Mouse (Mus musculus): Measurements from ENCODE around the gene Kif24. TPM values are rescaled to one million over a fixed set of nuclear protein-coding genes. Genes with fewer than 3 reads are reported as not detected.

The Kif24 gene
- polyA plus RNA-seq, 1 experiment = 11.9 TPM

GRCm38 (mm10) chr4:41401167-41401566 lies 63.5 kb downstream of the Kif24 start:
- Histone ChIP-seq H3K4me3 (ENCODE audit: control insufficient read depth, low read depth, low read length) (no peak overlapping the region), H3K27ac (ENCODE audit: control insufficient read depth, insufficient read depth, low read depth, low read length) (no peak overlapping the region), H3K4me1 (ENCODE audit: control insufficient read depth, insufficient read depth, low read length) (no peaks in the 10 kb centered on the region), H3K27me3 (ENCODE audit: control insufficient read depth, insufficient read depth, low read length) (no peaks in the 10 kb centered on the region), H3K36me3 (ENCODE audit: control insufficient read depth, insufficient read depth, low read length) (peaks cover 3% of the 10 kb centered on the region)
- no peak for TF ChIP-seq POLR2A (IDR thresholded peaks at IDR 0.05; ENCODE audit: control insufficient read depth, low read depth, low read length)
- no peak for TF ChIP-seq CTCF (IDR thresholded peaks at IDR 0.05; ENCODE audit: control insufficient read depth, insufficient read depth, insufficient replicate concordance, low read depth, low read length)

- no peak overlapping the region for H3K4me3 ChIP-seq (ENCODE audit: control insufficient read depth, low read depth, low read length)
- no peaks in the 10 kb centered on the region for H3K27me3 ChIP-seq (ENCODE audit: control insufficient read depth, insufficient read depth, low read length)
- no peak for TF ChIP-seq POLR2A (IDR thresholded peaks at IDR 0.05; ENCODE audit: control insufficient read depth, low read depth, low read length)
- no peak for TF ChIP-seq CTCF (IDR thresholded peaks at IDR 0.05; ENCODE audit: control insufficient read depth, insufficient read depth, insufficient replicate concordance, low read depth, low read length)
- peaks cover 3% of the 10 kb centered on the region for H3K36me3 ChIP-seq (ENCODE audit: control insufficient read depth, insufficient read depth, low read length)
- no peak overlapping the region for H3K27ac ChIP-seq (ENCODE audit: control insufficient read depth, insufficient read depth, low read depth, low read length)
- H3K4me1 ChIP-seq (ENCODE audit: control insufficient read depth, insufficient read depth, low read length) = no peaks in the 10 kb centered on the region
These were observed 64.8 kb downstream of the Kif24 start for GRCm38 (mm10) chr4:41399904-41400303.

GRCm38 (mm10) chr4:41398353-41398752 lies 66.3 kb downstream of the Kif24 start:
- Histone ChIP-seq H3K36me3 (ENCODE audit: control insufficient read depth, insufficient read depth, low read length) (peaks cover 3% of the 10 kb centered on the region), H3K27ac (ENCODE audit: control insufficient read depth, insufficient read depth, low read depth, low read length) (no peak overlapping the region), H3K4me1 (ENCODE audit: control insufficient read depth, insufficient read depth, low read length) (no peaks in the 10 kb centered on the region), H3K27me3 (ENCODE audit: control insufficient read depth, insufficient read depth, low read length) (no peaks in the 10 kb centered on the region), H3K4me3 (ENCODE audit: control insufficient read depth, low read depth, low read length) (no peak overlapping the region)
- TF ChIP-seq CTCF (IDR thresholded peaks at IDR 0.05; ENCODE audit: control insufficient read depth, insufficient read depth, insufficient replicate concordance, low read depth, low read length) (no peak), POLR2A (IDR thresholded peaks at IDR 0.05; ENCODE audit: control insufficient read depth, low read depth, low read length) (no peak)

- Histone ChIP-seq H3K36me3 (ENCODE audit: control insufficient read depth, insufficient read depth, low read length) (no peaks in the 10 kb centered on the region; the same call in 1 of the 2 replicates), H3K4me1 (ENCODE audit: control insufficient read depth, insufficient read depth, low read length) (no peaks in the 10 kb centered on the region), H3K27ac (ENCODE audit: control insufficient read depth, insufficient read depth, low read depth, low read length) (no peak overlapping the region), H3K4me3 (ENCODE audit: control insufficient read depth, low read depth, low read length) (no peak overlapping the region), H3K27me3 (ENCODE audit: control insufficient read depth, insufficient read depth, low read length) (no peaks in the 10 kb centered on the region)
- TF ChIP-seq POLR2A (IDR thresholded peaks at IDR 0.05; ENCODE audit: control insufficient read depth, low read depth, low read length) (no peak), CTCF (IDR thresholded peaks at IDR 0.05; ENCODE audit: control insufficient read depth, insufficient read depth, insufficient replicate concordance, low read depth, low read length) (no peak)
These were observed 70.0 kb downstream of the Kif24 start for GRCm38 (mm10) chr4:41394651-41395050.

GRCm38 (mm10) chr4:41391015-41391414 lies 73.7 kb downstream of the Kif24 start:
- Histone ChIP-seq H3K36me3 (ENCODE audit: control insufficient read depth, insufficient read depth, low read length) (no peaks in the 10 kb centered on the region; the same call in 1 of the 2 replicates), H3K27ac (ENCODE audit: control insufficient read depth, insufficient read depth, low read depth, low read length) (no peak overlapping the region), H3K4me1 (ENCODE audit: control insufficient read depth, insufficient read depth, low read length) (no peaks in the 10 kb centered on the region), H3K27me3 (ENCODE audit: control insufficient read depth, insufficient read depth, low read length) (no peaks in the 10 kb centered on the region), H3K4me3 (ENCODE audit: control insufficient read depth, low read depth, low read length) (no peak overlapping the region)
- TF ChIP-seq CTCF (IDR thresholded peaks at IDR 0.05; ENCODE audit: control insufficient read depth, insufficient read depth, insufficient replicate concordance, low read depth, low read length) (no peak), POLR2A (IDR thresholded peaks at IDR 0.05; ENCODE audit: control insufficient read depth, low read depth, low read length) (no peak)

GRCm38 (mm10) chr4:41390122-41390521 lies 74.6 kb downstream of the Kif24 start:
- Histone ChIP-seq H3K27me3 (ENCODE audit: control insufficient read depth, insufficient read depth, low read length) (no peaks in the 10 kb centered on the region), H3K4me1 (ENCODE audit: control insufficient read depth, insufficient read depth, low read length) (no peaks in the 10 kb centered on the region), H3K27ac (ENCODE audit: control insufficient read depth, insufficient read depth, low read depth, low read length) (no peak overlapping the region), H3K4me3 (ENCODE audit: control insufficient read depth, low read depth, low read length) (no peak overlapping the region), H3K36me3 (ENCODE audit: control insufficient read depth, insufficient read depth, low read length) (no peaks in the 10 kb centered on the region; the same call in 1 of the 2 replicates)
- TF ChIP-seq POLR2A (IDR thresholded peaks at IDR 0.05; ENCODE audit: control insufficient read depth, low read depth, low read length) = no peak
- TF ChIP-seq CTCF (IDR thresholded peaks at IDR 0.05; ENCODE audit: control insufficient read depth, insufficient read depth, insufficient replicate concordance, low read depth, low read length) = peak; percentile 65; the same call in 1 of the 2 replicates

- TF ChIP-seq CTCF (IDR thresholded peaks at IDR 0.05; ENCODE audit: control insufficient read depth, insufficient read depth, insufficient replicate concordance, low read depth, low read length) (no peak), POLR2A (IDR thresholded peaks at IDR 0.05; ENCODE audit: control insufficient read depth, low read depth, low read length) (no peak)
- H3K36me3 ChIP-seq (ENCODE audit: control insufficient read depth, insufficient read depth, low read length) = no peaks in the 10 kb centered on the region; the same call in 1 of the 2 replicates
- H3K27ac ChIP-seq (ENCODE audit: control insufficient read depth, insufficient read depth, low read depth, low read length) = no peak overlapping the region
- H3K4me1 ChIP-seq (ENCODE audit: control insufficient read depth, insufficient read depth, low read length) = no peaks in the 10 kb centered on the region
- H3K27me3 ChIP-seq (ENCODE audit: control insufficient read depth, insufficient read depth, low read length) = no peaks in the 10 kb centered on the region
- no peak overlapping the region for H3K4me3 ChIP-seq (ENCODE audit: control insufficient read depth, low read depth, low read length)
These were observed 75.4 kb downstream of the Kif24 start for GRCm38 (mm10) chr4:41389240-41389639.

- Histone ChIP-seq H3K27ac (ENCODE audit: control insufficient read depth, insufficient read depth, low read depth, low read length) (no peak overlapping the region), H3K27me3 (ENCODE audit: control insufficient read depth, insufficient read depth, low read length) (no peaks in the 10 kb centered on the region), H3K4me3 (ENCODE audit: control insufficient read depth, low read depth, low read length) (no peak overlapping the region), H3K4me1 (ENCODE audit: control insufficient read depth, insufficient read depth, low read length) (no peaks in the 10 kb centered on the region), H3K36me3 (ENCODE audit: control insufficient read depth, insufficient read depth, low read length) (no peaks in the 10 kb centered on the region; the same call in 1 of the 2 replicates)
- TF ChIP-seq POLR2A (IDR thresholded peaks at IDR 0.05; ENCODE audit: control insufficient read depth, low read depth, low read length) (no peak), CTCF (IDR thresholded peaks at IDR 0.05; ENCODE audit: control insufficient read depth, insufficient read depth, insufficient replicate concordance, low read depth, low read length) (no peak)
These were observed 76.1 kb downstream of the Kif24 start for GRCm38 (mm10) chr4:41388616-41389015.
